Mouse (Mus musculus) heart, embryonic 15.5 days (tissue): ENCODE measurements at regions not wholly inside any gene's neighbourhood (a gene's known extent, or its start where the extent isn't known, plus 50 kb on each side); places are given as distances from the start of the nearest gene placed in this dataset.

Experiments used
- ATAC-seq: fragments of 200-750 bp; cut with Nextera tagmentation; replicated peaks from 2 replicates; pipeline ENCODE4 v1.8.0; 2017; ENCODE audit warnings: low read depth, moderate TSS enrichment; ENCODE audit not compliant: insufficient number of reproducible peaks, insufficient read depth, low FRiP score
- H3K27ac ChIP-seq: fragments of 300-500 bp; sonication (generic); 2 replicates; pipeline ENCODE4 v1.5.1; 2015; ENCODE audit warnings: mild to moderate bottlenecking, inconsistent platforms
- H3K27me3 ChIP-seq: fragments of 300-500 bp; sonication (generic); 2 replicates; pipeline ENCODE4 v1.6.1; 2015; ENCODE audit warnings: inconsistent platforms
- H3K36me3 ChIP-seq: fragments of 300-500 bp; sonication (generic); 2 replicates; pipeline ENCODE4 v1.6.1; 2015; ENCODE audit warnings: mild to moderate bottlenecking, inconsistent platforms
- H3K4me1 ChIP-seq: fragments of 300-500 bp; sonication (generic); replicated peaks from 2 replicates; pipeline ENCODE4 v1.6.1; 2015; ENCODE audit warnings: inconsistent platforms
- H3K4me2 ChIP-seq: fragments of 300-500 bp; sonication (generic); 2 replicates; pipeline ENCODE4 v1.6.1; 2015; ENCODE audit warnings: inconsistent platforms, mild to moderate bottlenecking, moderate library complexity
- H3K4me3 ChIP-seq: fragments of 300-500 bp; sonication (generic); 2 replicates; pipeline ENCODE4 v1.5.1; 2015; ENCODE audit warnings: mild to moderate bottlenecking, inconsistent platforms
- H3K9ac ChIP-seq: fragments of 300-500 bp; sonication (generic); 2 replicates; pipeline ENCODE4 v1.6.1; 2015; ENCODE audit warnings: mild to moderate bottlenecking, inconsistent platforms
- H3K9me3 ChIP-seq: fragments of 300-500 bp; sonication (generic); replicated peaks from 2 replicates; pipeline ENCODE4 v1.6.1; 2016; ENCODE audit warnings: inconsistent platforms
- WGBS: fragments of 180-500 bp; shearing (Covaris S2); methylation state at CpG from one replicate; pipeline ENCODE4 v1.1.7; 2015; ENCODE audit warnings: mixed read lengths; 5-methylcytosine and 5-hydroxymethylcytosine counted together

DNA sequence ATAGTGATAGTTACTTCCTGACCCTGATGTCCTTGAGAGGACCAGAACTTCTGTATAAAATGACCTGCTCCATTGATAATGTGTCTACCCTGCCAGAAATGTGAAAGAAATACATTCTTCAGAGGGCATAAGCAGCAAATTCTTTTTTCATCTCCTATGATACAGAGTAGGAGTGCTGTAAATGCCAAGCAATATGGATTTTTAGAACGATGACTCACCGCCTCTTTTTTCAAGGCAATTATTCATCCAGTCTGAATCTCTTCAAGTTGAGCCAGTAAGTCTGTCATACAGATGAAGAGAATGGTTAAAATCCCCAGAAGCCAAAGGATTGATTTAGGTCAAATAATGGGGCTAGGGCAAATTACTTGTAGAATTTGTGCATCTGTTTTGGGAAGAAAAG, 225.4 kb upstream of the Rps6ka3 start:
- Histone ChIP-seq H3K4me3 (no peak overlapping the region), H3K27ac (no peak overlapping the region)
- WGBS, result 77% methylated on average over 2 of the region's 2 CpGs

DNA sequence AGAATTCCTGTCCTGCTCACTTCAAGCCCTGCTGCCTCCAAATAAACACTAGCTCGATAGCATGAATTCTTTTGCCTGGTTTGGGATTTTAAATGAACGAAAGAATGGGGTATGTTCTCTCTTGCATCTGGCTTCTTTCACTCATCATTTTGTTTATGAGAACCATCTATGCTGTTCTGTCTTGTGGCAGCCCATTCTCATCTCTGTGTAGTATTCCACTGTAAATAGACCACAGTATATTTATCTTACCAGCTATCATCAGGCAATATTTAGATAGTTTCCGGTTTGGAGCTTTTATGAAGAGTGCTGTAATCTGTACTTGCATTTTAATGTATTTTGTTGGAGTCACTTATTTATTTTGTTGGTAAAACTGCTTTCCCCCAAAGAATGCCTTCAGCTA, 222.4 kb upstream of the Rps6ka3 start:
- H3K4me2 ChIP-seq, result no peak overlapping the region
- H3K9ac ChIP-seq, result no peak overlapping the region
- WGBS, result 49% methylated on average over 3 of the region's 3 CpGs
- no peak overlapping the region for H3K4me3 ChIP-seq
- no peaks in the 10 kb centered on the region for H3K36me3 ChIP-seq
- H3K27me3 ChIP-seq, result no peaks in the 10 kb centered on the region
- no peaks in the 10 kb centered on the region for H3K9me3 ChIP-seq
- H3K4me1 ChIP-seq, result no peaks in the 10 kb centered on the region
- no peak overlapping the region for H3K27ac ChIP-seq
- ATAC-seq, result no peak

More for the DNA sequence above, 225.4 kb upstream of the Rps6ka3 start:
- Histone ChIP-seq H3K36me3 (no peaks in the 10 kb centered on the region), H3K4me2 (no peak overlapping the region), H3K9me3 (no peaks in the 10 kb centered on the region), H3K9ac (no peak overlapping the region), H3K27me3 (no peaks in the 10 kb centered on the region), H3K4me1 (no peaks in the 10 kb centered on the region)
- no peak for ATAC-seq

DNA sequence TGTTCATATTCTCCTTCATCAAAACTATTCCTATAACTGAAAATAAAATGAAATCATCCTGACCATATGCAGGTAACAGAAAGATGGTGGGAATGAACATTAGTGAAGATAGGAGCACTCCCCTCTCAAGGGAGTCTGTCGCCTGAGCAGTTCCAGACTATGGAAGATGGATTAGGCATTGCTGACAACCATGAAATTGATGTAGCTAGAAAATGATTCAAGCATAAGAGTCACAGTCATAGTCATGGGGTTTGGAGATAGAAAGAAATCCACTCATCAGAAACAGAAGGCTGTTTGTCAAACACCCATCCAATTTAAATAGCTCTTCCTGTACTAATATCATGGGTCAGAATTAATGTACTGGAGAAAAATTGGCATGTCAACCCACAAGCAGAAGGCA, 191.2 kb upstream of the Rps6ka3 start:
- Histone ChIP-seq H3K4me2 (no peak overlapping the region), H3K9me3 (no peaks in the 10 kb centered on the region), H3K27ac (no peak overlapping the region), H3K4me3 (no peak overlapping the region), H3K36me3 (no peaks in the 10 kb centered on the region), H3K9ac (no peak overlapping the region), H3K4me1 (no peaks in the 10 kb centered on the region), H3K27me3 (no peaks in the 10 kb centered on the region)
- no peak for ATAC-seq
- 68% methylated on average over 1 of the region's 1 CpGs for WGBS

DNA sequence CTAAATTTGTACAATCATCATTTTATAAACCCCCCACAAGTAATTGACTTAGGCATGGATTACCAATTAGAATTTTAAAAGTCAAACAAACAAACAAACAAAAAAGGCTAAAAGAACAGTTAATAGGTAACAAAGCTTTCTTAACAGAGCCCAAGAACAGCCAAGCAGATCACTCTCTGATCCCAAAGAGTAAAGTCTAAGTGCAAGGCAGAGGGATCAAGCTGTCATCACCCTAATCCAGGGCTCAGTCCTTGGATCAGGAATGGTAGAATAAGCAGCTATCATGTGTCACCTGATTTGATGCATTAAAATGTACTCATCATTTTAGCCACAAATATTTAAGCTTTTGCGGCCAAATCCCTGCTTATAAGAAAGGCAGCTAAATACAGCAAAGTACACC, 183.8 kb upstream of the Rps6ka3 start:
- no peak overlapping the region for H3K4me2 ChIP-seq
- H3K27me3 ChIP-seq, result no peaks in the 10 kb centered on the region
- H3K27ac ChIP-seq, result no peak overlapping the region
- no peaks in the 10 kb centered on the region for H3K4me1 ChIP-seq
- no peak for ATAC-seq
- H3K36me3 ChIP-seq, result no peaks in the 10 kb centered on the region
- H3K4me3 ChIP-seq, result no peak overlapping the region
- 68% methylated on average over 1 of the region's 1 CpGs for WGBS
- no peak overlapping the region for H3K9ac ChIP-seq
- no peaks in the 10 kb centered on the region for H3K9me3 ChIP-seq

DNA sequence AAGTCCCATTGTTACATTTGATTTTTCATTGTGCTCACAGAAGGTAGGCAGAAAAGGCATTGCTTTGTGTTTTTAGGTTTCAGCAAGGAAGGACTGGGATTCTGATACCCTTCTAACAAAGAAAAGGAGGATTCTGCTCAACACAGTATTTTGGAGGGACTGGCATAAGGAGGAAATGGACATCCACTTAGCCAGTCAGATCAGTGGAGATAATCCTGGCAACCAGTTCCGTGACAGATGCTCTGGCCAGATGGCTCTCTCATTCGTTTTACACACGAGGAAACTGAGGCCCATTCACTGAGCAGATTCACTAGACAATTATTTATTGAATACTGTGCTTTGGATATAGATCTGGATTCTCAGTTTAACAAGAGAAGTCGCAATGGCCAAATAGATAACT, 178.2 kb upstream of the Rps6ka3 start:
- no peak overlapping the region for H3K4me3 ChIP-seq
- H3K27ac ChIP-seq, result no peak overlapping the region
- no peaks in the 10 kb centered on the region for H3K27me3 ChIP-seq
- H3K9ac ChIP-seq, result no peak overlapping the region
- no peaks in the 10 kb centered on the region for H3K9me3 ChIP-seq
- no peak for ATAC-seq
- H3K36me3 ChIP-seq, result no peaks in the 10 kb centered on the region
- 72% methylated on average over 4 of the region's 4 CpGs for WGBS
- no peaks in the 10 kb centered on the region for H3K4me1 ChIP-seq
- no peak overlapping the region for H3K4me2 ChIP-seq

DNA sequence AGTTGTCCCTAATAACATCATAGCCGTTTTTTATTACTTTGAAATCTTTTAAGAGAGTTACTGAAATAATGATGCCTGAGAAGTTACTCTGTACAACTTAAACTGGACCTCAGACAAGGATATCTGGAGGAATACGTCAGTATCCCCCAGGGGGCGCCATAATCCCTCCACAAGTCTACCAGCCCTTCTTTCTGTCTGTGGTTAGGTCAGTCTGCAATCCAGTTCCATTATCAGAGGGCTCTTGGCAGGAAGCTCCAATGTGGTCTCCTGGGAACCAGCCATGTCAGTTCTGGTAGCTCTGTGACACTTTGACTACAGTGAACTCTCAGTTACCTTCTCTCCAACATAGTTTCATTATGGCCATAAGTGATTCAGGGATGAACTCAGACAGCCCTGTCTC, 166.7 kb upstream of the Rps6ka3 start:
- H3K4me2 ChIP-seq, result no peak overlapping the region
- no peak overlapping the region for H3K4me3 ChIP-seq
- H3K9ac ChIP-seq, result no peak overlapping the region
- H3K4me1 ChIP-seq, result no peaks in the 10 kb centered on the region
- H3K27ac ChIP-seq, result no peak overlapping the region
- 0 out of 2 replicates have a peak, but pooled peaks have one; percentile 31 for ATAC-seq
- no peaks in the 10 kb centered on the region for H3K36me3 ChIP-seq
- WGBS, result 5% methylated on average over 3 of the region's 3 CpGs
- H3K27me3 ChIP-seq, result no peaks in the 10 kb centered on the region
- H3K9me3 ChIP-seq, result no peaks in the 10 kb centered on the region

DNA sequence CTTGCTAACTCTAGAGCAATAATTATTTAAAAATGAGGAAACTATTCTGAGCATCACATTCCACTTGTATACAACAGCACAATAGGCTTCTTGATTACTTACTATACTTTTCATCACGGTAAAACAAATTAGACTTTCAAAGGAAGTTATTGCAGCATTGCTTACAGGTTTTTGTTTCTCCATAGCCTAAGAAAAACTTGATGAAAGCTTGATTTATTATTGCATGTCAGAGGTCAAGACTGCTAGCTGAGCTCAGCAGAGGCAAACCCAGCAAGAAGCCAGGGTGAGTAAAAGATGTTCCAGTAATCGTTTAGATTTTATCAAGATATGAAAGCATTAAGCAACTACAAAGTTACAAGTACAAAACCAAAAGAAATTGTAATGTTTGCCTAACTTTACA, 162.2 kb upstream of the Rps6ka3 start:
- Histone ChIP-seq H3K4me3 (no peak overlapping the region), H3K9me3 (no peaks in the 10 kb centered on the region), H3K4me1 (no peaks in the 10 kb centered on the region), H3K9ac (no peak overlapping the region), H3K27ac (no peak overlapping the region), H3K27me3 (no peaks in the 10 kb centered on the region), H3K4me2 (no peak overlapping the region), H3K36me3 (no peaks in the 10 kb centered on the region)
- 54% methylated on average over 2 of the region's 2 CpGs for WGBS
- ATAC-seq, result no peak

DNA sequence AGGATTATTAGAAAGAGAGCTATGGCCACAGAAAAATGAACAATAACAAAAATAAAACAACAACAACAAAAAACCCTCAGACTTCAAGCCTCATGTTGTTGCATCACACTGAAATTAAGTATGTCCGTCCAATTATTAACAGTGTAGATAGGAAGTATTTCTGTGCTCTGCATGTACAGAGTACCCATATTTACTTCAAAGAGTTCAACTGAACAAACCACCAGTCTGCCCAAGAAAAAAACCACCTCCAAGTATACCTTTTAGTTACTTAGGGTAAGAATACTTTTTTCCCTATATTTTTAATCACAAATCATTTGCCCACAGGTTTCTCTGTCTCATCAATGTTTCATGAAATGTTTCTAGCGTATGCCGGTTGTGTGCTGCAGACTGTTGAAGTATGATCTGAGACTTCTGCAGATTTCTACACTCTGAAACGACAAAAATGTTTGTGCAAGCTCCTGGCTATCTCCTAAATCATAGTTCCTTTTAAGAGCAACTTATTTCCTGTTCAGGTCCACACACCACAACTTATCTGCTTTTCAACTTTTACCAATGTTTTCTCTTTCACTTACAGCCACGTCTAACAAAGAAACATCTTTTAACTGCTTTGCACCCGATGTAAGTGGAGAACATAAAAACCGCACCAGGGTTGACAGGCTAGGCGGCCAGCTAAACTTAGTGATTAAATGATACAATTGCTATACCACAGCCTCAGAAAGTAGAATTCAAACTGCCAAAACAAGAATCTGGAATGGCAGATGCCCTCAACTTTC, 154.2 kb upstream of the Rps6ka3 start:
- no peak overlapping the region for H3K9ac ChIP-seq
- ATAC-seq, result no peak
- no peaks in the 10 kb centered on the region for H3K4me1 ChIP-seq
- H3K9me3 ChIP-seq, result no peaks in the 10 kb centered on the region
- no peak overlapping the region for H3K4me2 ChIP-seq
- 53% methylated on average over 8 of the region's 8 CpGs for WGBS
- no peak overlapping the region for H3K27ac ChIP-seq
- no peaks in the 10 kb centered on the region for H3K36me3 ChIP-seq
- no peaks in the 10 kb centered on the region for H3K27me3 ChIP-seq
- no peak overlapping the region for H3K4me3 ChIP-seq

DNA sequence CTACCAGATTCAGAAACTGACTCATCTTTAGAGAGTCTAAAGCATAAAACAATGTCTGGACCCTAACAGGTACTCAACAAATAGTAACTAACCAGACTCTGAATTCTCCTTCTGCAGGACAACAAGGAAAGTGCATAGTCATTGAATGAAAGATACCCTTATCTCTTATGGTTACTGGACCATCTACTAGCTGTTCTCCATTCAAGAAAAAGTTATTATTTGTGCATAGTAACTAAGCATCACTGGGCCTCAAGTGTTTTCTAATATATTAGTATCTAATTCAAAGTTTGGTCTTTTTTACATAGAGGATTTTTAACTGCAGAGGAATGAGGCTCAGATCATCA, 153.7 kb upstream of the Rps6ka3 start:
- ATAC-seq, result no peak
- no peak overlapping the region for H3K27ac ChIP-seq
- no peaks in the 10 kb centered on the region for H3K4me1 ChIP-seq
- no peak overlapping the region for H3K9ac ChIP-seq
- no peaks in the 10 kb centered on the region for H3K27me3 ChIP-seq
- no peak overlapping the region for H3K4me3 ChIP-seq
- H3K9me3 ChIP-seq, result no peaks in the 10 kb centered on the region
- no peak overlapping the region for H3K4me2 ChIP-seq
- H3K36me3 ChIP-seq, result no peaks in the 10 kb centered on the region

DNA sequence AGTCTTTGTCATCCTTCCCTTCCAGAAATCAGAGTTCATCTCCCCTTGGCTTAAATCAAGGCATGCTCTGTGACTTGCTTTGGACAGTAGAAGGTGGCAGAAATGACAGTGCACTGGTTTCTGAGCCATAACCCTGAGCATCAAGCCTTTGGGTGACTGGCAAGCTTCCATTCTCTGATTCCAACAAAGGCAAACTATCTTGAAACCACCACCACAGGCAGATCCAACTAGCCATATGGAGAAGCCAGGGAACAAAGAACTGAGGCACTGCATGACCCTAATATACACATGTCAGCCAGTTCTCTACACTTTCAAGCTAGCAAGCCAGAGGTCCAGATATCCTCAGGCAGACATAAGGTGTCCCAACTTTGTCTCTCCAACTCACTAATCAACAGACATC, 151.2 kb upstream of the Rps6ka3 start:
- Histone ChIP-seq H3K36me3 (no peaks in the 10 kb centered on the region), H3K27me3 (no peaks in the 10 kb centered on the region), H3K4me3 (no peak overlapping the region), H3K27ac (no peak overlapping the region), H3K4me1 (no peaks in the 10 kb centered on the region), H3K4me2 (no peak overlapping the region), H3K9me3 (no peaks in the 10 kb centered on the region), H3K9ac (no peak overlapping the region)
- ATAC-seq, result no peak

DNA sequence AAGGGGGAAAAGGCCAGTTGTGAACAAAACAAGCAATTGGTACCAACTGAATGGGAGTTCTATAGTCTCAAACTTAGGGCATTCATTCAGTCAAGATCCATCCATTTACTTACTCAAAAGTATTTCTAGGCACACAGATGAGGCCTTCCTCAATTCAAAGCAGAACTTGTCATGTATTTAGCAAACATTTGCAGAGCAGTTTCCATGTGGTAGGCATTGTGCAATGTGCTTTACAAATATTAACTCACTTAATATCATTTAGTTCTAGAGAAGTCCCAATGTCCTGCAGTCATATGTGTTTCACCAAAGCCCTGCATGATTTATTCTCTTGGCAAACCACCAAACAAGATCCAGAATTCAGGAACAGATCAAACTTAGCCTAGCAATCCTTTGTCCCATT, 148.8 kb upstream of the Rps6ka3 start:
- H3K36me3 ChIP-seq, result no peaks in the 10 kb centered on the region
- no peak for ATAC-seq
- no peak overlapping the region for H3K9ac ChIP-seq

DNA sequence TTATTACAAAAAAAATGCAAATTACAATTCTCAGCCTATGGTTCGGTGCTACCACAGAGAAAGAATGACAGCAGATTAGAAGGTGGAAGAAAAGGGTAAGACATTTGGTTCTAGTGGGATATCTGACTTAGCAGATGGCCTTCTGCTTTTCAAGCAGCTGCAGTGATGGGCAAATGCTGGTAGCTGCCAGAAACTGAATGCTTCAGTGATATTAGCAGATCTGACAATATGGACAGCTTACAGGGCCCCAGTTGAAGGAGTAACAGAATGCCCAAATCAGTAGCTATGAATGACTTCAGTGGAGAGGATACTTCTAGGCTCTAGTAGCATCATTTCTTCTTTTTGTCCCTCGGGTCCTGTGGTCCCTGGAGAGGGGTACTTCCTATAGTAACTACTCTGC, 143.9 kb upstream of the Rps6ka3 start:
- no peak for ATAC-seq
- Histone ChIP-seq H3K4me1 (no peaks in the 10 kb centered on the region), H3K9ac (no peak overlapping the region), H3K36me3 (no peaks in the 10 kb centered on the region), H3K27ac (no peak overlapping the region), H3K27me3 (no peaks in the 10 kb centered on the region), H3K4me2 (no peak overlapping the region), H3K9me3 (no peaks in the 10 kb centered on the region), H3K4me3 (no peak overlapping the region)
- WGBS, result 73% methylated on average over 2 of the region's 2 CpGs

More for the DNA sequence above, 148.8 kb upstream of the Rps6ka3 start:
- H3K27me3 ChIP-seq, result no peaks in the 10 kb centered on the region
- no peak overlapping the region for H3K4me2 ChIP-seq
- H3K27ac ChIP-seq, result no peak overlapping the region
- no peaks in the 10 kb centered on the region for H3K9me3 ChIP-seq
- no peak overlapping the region for H3K4me3 ChIP-seq
- no peaks in the 10 kb centered on the region for H3K4me1 ChIP-seq
